Mouse (Mus musculus): ENCODE results near the gene Thbs3.

GRCm38 (mm10) chr3:89227307-89228179 lies 12.6 kb downstream of the Thbs3 start:
- peak; percentile 16 for TF ChIP-seq POLR2A (IDR thresholded peaks at IDR 0.05; ENCODE audit: low read depth, low read length)
- no peak for TF ChIP-seq CTCF (conservative IDR thresholded peaks at IDR 0.05; ENCODE audit: insufficient read depth, insufficient read length, low read depth, low read length)

Data from kidney, adult 2 months (tissue).